Mouse (Mus musculus): Measurements from ENCODE around the gene Fam124b. TPM values are rescaled to one million over a fixed set of nuclear protein-coding genes. Genes with fewer than 3 reads are reported as not detected.

The Fam124b gene
- polyA plus RNA-seq (2015; fragmentation: Nextera tagmentation; extraction: Ambion mirVana): 0.80 and 0.96 TPM in 2 replicates

- 81% methylated on average over 6 of the region's 6 CpGs for WGBS
- Histone ChIP-seq H3K4me2 (no peak within 1 kb of the TSS), H3K27me3 (no peaks in the 10 kb centered on the region), H3K9me3 (no peaks in the 10 kb centered on the region), H3K9ac (no peak within 1 kb of the TSS), H3K4me3 (no peak within 1 kb of the TSS), H3K27ac (replicated peaks) (no peak within 1 kb of the TSS; the same call in 1 of the 2 replicates), H3K36me3 (no peaks in the 10 kb centered on the region), H3K4me1 (replicated peaks) (no peaks in the 10 kb centered on the region; the same call in 1 of the 2 replicates)
- 0 out of 2 replicates have a peak, but pooled peaks have one; percentile 19 for ATAC-seq (ENCODE audit: low read depth)
Observed at GRCm38 (mm10) chr1:80218268-80218667, at the start of gene Fam124b. Gene Fam124b, minus strand, starts transcription at chr1:80218473.

GRCm38 (mm10) chr1:80260443-80260842, 42.2 kb upstream of the Fam124b start:
- no peaks in the 10 kb centered on the region for H3K9me3 ChIP-seq
- H3K27ac ChIP-seq (replicated peaks): no peak overlapping the region
- ATAC-seq (ENCODE audit: low read depth): no peak
- H3K4me3 ChIP-seq: no peak overlapping the region
- H3K4me2 ChIP-seq: no peak overlapping the region
- no peaks in the 10 kb centered on the region for H3K36me3 ChIP-seq
- 58% methylated on average over 1 of the region's 1 CpGs for WGBS
- no peak overlapping the region for H3K9ac ChIP-seq
- H3K4me1 ChIP-seq (replicated peaks): no peaks in the 10 kb centered on the region
- no peaks in the 10 kb centered on the region for H3K27me3 ChIP-seq

DNA sequence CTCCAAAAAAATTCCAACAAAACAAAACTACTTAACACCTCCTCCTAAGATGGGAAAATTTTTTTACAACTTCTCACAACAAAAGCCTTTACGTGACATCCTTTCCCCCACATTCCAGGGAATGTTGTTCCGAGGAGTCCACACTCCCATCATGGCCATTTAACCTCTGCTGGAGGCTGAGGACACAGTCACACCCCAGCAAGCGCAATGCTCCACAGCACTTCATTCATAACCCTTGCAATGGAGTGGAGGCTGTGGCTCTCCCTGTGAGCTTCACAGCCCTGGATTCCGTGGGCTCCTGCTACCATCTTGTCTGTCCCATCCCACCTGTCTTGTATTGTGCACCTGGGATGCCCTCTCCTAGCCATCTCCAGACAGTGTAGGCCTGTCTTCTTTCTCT, 40.4 kb upstream of the Fam124b start:
- ATAC-seq (ENCODE audit: low read depth): peak; percentile 36; the same call in 1 of the 2 replicates
- Histone ChIP-seq H3K36me3 (no peaks in the 10 kb centered on the region), H3K4me3 (no peak overlapping the region), H3K27me3 (no peaks in the 10 kb centered on the region), H3K4me2 (no peak overlapping the region), H3K4me1 (replicated peaks) (no peaks in the 10 kb centered on the region), H3K27ac (replicated peaks) (no peak overlapping the region), H3K9me3 (no peaks in the 10 kb centered on the region), H3K9ac (no peak overlapping the region)
- WGBS: 70% methylated on average over 4 of the region's 4 CpGs

DNA sequence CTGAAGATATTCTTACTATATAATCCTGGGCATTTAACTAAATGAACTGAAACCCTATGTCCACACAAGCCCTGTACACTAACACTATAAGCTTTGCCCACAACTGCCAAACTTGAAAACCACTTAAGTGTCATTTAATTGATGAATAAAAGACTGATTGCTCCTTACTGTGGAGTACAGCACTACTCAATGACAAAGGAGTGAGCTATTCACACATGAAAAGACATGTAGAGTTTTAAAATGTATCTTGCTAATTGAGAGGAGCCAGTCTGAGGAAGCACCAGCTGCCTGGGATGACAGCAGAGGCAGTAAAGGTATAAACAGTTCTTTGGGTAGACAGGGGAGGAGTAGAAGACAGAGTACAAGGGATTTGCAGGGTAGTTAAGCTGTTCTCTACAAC, 35.0 kb upstream of the Fam124b start:
- no peak overlapping the region for H3K9ac ChIP-seq
- H3K9me3 ChIP-seq: no peaks in the 10 kb centered on the region
- no peak for ATAC-seq (ENCODE audit: low read depth)
- H3K36me3 ChIP-seq: no peaks in the 10 kb centered on the region
- no peaks in the 10 kb centered on the region for H3K4me1 ChIP-seq (replicated peaks)
- H3K4me3 ChIP-seq: no peak overlapping the region
- no peak overlapping the region for H3K27ac ChIP-seq (replicated peaks)
- H3K27me3 ChIP-seq: no peaks in the 10 kb centered on the region
- no peak overlapping the region for H3K4me2 ChIP-seq

DNA sequence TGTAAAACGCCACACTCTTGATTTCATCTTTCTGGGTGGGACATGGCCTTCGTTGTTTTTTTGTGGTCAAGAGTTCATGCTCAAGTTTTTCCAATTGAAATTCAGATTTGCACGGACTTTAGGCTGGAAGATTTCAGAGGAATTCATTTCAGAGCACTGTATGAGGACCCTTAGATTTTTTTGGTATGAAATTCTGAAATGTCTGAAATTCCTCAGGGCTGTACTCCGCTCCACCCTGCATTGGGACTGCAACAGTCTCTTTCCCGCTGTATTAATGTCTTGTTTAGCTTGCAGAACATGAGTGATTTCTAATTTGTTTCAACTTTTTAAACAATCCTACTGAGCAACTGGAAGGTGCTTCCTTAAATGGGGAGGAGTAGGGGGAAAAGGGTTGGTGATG, 32.0 kb upstream of the Fam124b start:
- H3K4me2 ChIP-seq: no peak overlapping the region
- WGBS: 91% methylated on average over 5 of the region's 5 CpGs
- H3K36me3 ChIP-seq: no peaks in the 10 kb centered on the region
- H3K9me3 ChIP-seq: no peaks in the 10 kb centered on the region
- ATAC-seq (ENCODE audit: low read depth): no peak
- no peak overlapping the region for H3K27ac ChIP-seq (replicated peaks)
- H3K27me3 ChIP-seq: no peaks in the 10 kb centered on the region
- no peak overlapping the region for H3K9ac ChIP-seq
- H3K4me3 ChIP-seq: no peak overlapping the region
- no peaks in the 10 kb centered on the region for H3K4me1 ChIP-seq (replicated peaks)

GRCm38 (mm10) chr1:80247131-80247530, 28.9 kb upstream of the Fam124b start:
- ATAC-seq (ENCODE audit: low read depth): no peak
- H3K27ac ChIP-seq (replicated peaks): no peak overlapping the region
- no peaks in the 10 kb centered on the region for H3K9me3 ChIP-seq
- H3K4me1 ChIP-seq (replicated peaks): no peaks in the 10 kb centered on the region
- no peaks in the 10 kb centered on the region for H3K27me3 ChIP-seq
- H3K4me2 ChIP-seq: no peak overlapping the region
- H3K36me3 ChIP-seq: no peaks in the 10 kb centered on the region
- no peak overlapping the region for H3K4me3 ChIP-seq
- H3K9ac ChIP-seq: no peak overlapping the region

GRCm38 (mm10) chr1:80244123-80244522, 25.9 kb upstream of the Fam124b start:
- Histone ChIP-seq H3K9me3 (no peaks in the 10 kb centered on the region), H3K27me3 (no peaks in the 10 kb centered on the region), H3K4me3 (no peak overlapping the region), H3K4me2 (no peak overlapping the region), H3K27ac (replicated peaks) (no peak overlapping the region), H3K36me3 (no peaks in the 10 kb centered on the region), H3K4me1 (replicated peaks) (no peaks in the 10 kb centered on the region; the same call in 1 of the 2 replicates), H3K9ac (no peak overlapping the region)
- WGBS: 75% methylated on average over 3 of the region's 3 CpGs
- no peak for ATAC-seq (ENCODE audit: low read depth)

DNA sequence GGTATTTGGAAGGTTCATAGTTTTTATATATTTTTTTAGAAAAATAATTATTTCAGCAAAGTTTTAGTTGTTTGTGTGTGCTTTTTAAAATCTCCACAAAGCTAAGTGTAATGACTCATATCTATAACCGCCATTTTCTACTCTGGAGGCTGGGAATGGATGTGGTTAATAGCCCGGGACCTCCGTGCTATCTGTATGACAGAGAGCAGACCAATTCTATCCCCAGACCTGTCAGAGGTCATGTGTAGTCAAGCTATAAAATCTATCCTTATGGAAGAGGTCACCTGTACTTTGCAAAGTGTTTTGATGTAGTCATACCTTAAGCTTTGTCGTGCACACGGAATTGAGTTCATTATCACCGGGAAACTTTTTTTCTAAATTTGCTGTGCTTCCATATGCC, 23.3 kb upstream of the Fam124b start:
- no peak overlapping the region for H3K4me3 ChIP-seq
- H3K9ac ChIP-seq: no peak overlapping the region
- WGBS: 94% methylated on average over 6 of the region's 6 CpGs
- H3K27me3 ChIP-seq: no peaks in the 10 kb centered on the region
- ATAC-seq (ENCODE audit: low read depth): no peak
- H3K36me3 ChIP-seq: no peaks in the 10 kb centered on the region
- peaks cover 6% of the 10 kb centered on the region for H3K4me1 ChIP-seq (replicated peaks)
- no peak overlapping the region for H3K4me2 ChIP-seq
- H3K27ac ChIP-seq (replicated peaks): no peak overlapping the region
- H3K9me3 ChIP-seq: no peaks in the 10 kb centered on the region

DNA sequence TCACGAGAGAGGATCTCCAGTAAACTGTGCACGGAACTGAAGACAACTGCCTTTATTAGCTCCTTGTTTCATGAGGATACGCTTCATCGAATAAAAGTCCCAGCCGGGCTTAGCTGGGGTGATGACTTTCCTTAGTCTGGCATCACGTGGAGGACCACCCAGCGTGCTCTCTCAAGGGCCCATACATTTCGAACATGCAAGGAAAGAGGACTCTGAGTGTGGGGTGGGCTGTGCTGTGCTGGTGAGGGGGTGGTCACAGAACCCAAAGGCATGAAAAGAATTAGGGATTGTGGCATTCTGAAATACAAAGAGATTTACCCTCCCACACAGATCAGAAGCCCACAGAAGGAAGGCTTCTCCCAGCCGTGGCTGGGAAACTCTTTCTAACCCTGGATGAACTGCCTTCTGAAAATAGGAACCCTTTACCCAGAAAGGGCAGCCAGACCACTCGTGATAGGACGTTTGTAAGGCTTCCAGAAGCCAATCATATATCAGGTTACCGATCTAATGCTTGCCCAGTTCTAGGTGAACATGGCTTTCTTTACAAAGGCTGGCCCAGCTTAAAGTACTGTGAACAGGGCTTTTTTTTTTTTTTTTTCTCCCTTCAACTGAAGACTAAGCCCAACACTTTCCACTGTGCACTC, 21.9 kb upstream of the Fam124b start:
- Histone ChIP-seq H3K9me3 (no peaks in the 10 kb centered on the region), H3K4me2 (no peak overlapping the region), H3K4me1 (replicated peaks) (peaks cover 6% of the 10 kb centered on the region), H3K36me3 (no peaks in the 10 kb centered on the region), H3K9ac (no peak overlapping the region), H3K4me3 (no peak overlapping the region), H3K27me3 (no peaks in the 10 kb centered on the region), H3K27ac (replicated peaks) (no peak overlapping the region)
- 26% methylated on average over 12 of the region's 12 CpGs for WGBS
- peak; percentile 59; the same call in 1 of the 2 replicates for ATAC-seq (ENCODE audit: low read depth)

- WGBS: 79% methylated on average over 11 of the region's 11 CpGs
Observed at GRCm38 (mm10) chr1:80239481-80239880, 21.2 kb upstream of the Fam124b start.

GRCm38 (mm10) chr1:80236951-80237702, 18.9 kb upstream of the Fam124b start:
- Histone ChIP-seq H3K27me3 (no peaks in the 10 kb centered on the region), H3K4me3 (no peak overlapping the region), H3K27ac (replicated peaks) (no peak overlapping the region), H3K36me3 (no peaks in the 10 kb centered on the region), H3K9me3 (no peaks in the 10 kb centered on the region), H3K4me1 (replicated peaks) (peaks cover 6% of the 10 kb centered on the region), H3K4me2 (no peak overlapping the region), H3K9ac (no peak overlapping the region)
- 47% methylated on average over 11 of the region's 11 CpGs for WGBS
- no peak for ATAC-seq (ENCODE audit: low read depth)

More at GRCm38 (mm10) chr1:80239481-80239880, 21.2 kb upstream of the Fam124b start:
- H3K4me3 ChIP-seq: no peak overlapping the region
- H3K9ac ChIP-seq: no peak overlapping the region
- H3K36me3 ChIP-seq: no peaks in the 10 kb centered on the region
- no peak overlapping the region for H3K4me2 ChIP-seq
- no peaks in the 10 kb centered on the region for H3K9me3 ChIP-seq
- H3K27ac ChIP-seq (replicated peaks): no peak overlapping the region
- no peak for ATAC-seq (ENCODE audit: low read depth)
- no peaks in the 10 kb centered on the region for H3K27me3 ChIP-seq
- peaks cover 6% of the 10 kb centered on the region for H3K4me1 ChIP-seq (replicated peaks)

GRCm38 (mm10) chr1:80236126-80236525, 17.9 kb upstream of the Fam124b start:
- ATAC-seq (ENCODE audit: low read depth): no peak

More at GRCm38 (mm10) chr1:80236126-80236525, 17.9 kb upstream of the Fam124b start:
- WGBS: 3% methylated on average over 1 of the region's 1 CpGs
- Histone ChIP-seq H3K9me3 (no peaks in the 10 kb centered on the region), H3K27me3 (no peaks in the 10 kb centered on the region), H3K9ac (no peak overlapping the region), H3K27ac (replicated peaks) (no peak overlapping the region), H3K4me1 (replicated peaks) (peaks cover 6% of the 10 kb centered on the region), H3K4me2 (no peak overlapping the region), H3K4me3 (no peak overlapping the region), H3K36me3 (no peaks in the 10 kb centered on the region)

Data from neural tube, embryonic 13.5 days (tissue).